Mouse (Mus musculus): ENCODE measurements around the gene Gm16181.
A peak's percentile ranks its signal among the peaks of the same experiment; 100 is the strongest.

Gm16181 gene

DNA sequence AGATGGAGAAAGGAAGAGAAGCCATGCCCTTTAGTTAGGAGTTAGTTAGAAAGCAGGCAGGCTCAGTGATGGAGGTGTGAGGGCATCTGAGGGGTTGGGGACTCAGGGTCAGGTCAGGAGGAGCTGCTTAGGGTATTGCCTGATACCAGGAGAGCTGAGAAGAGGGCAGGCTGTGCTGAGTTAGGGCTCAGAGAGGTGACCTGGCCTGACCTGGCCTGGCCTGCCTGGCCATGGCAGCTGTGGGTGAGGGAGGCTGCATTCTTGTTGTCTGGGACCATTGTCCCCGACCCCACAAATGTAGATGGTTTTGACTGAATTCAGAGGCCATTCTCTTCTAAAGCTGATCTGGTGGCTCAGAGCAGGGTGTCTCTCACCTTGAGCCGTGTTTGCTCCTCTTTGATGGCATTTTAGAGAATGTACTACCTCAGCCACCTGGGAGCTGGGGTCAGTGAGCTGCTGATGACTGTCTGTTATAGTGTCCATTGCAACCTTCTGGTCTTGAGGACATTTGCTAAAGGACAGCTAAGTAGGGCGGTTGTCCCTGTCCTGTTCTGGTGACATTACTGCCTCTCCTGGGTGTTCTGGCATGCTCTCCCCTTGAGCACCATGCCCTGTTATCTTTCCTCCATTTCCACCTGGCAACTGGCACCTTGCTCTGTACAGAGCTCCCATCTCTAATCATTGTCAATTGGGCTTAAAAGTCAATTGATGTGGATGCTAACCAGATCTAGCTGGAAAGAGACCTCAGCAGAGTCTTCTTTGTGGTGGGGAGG is 29.9 kb downstream of the Gm16181 start:
- DNase-seq (ENCODE audit: low spot score in 2 of 2), result no peak

DNA sequence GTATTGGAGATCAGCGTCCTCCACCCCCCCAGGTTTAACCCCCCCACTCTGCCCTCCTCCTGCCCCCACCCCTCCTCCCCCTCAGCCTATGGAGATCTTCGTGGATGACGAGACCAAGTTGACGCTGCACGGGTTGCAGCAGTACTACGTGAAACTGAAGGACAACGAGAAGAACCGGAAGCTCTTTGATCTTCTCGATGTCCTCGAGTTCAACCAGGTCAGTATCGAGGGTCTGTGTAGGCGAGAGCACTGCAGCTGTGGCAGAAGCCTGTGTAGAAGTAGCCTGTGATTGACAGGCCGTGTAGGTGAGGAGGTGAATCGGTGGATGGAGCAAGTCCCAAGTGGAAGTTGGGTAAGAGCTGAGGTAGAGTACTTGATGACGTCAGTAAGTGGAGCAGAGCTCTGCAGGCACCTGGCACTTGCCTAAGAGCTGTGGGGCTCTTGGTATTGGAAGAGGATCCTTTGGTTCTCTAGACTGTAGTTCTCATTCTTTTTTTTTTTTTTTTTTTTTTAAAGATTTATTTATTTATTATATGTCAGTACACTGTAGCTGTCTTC is 30.6 kb downstream of the Gm16181 start:
- no peak for DNase-seq (ENCODE audit: low spot score in 2 of 2)

DNA sequence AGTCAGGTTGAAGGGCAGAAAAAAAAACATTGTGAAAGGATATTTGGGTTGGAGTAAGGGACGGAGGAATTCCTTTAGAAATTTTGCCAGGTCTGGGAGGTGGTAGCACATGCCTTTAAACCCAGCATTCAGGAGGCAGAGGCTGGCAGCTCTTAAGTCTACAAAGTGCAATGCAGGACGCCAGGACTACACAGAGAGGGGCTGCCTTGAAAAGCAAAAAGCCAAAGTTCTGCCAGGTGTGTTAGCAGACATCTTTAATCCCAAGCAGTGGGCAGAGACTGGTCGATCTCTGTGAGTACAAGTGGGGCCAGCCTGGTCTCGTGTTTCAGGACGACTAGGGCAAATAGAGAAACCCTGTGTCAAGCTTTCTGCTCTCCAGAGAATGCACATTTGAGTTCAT is 31.3 kb downstream of the Gm16181 start:
- DNase-seq (ENCODE audit: low spot score in 2 of 2), result no peak

DNA sequence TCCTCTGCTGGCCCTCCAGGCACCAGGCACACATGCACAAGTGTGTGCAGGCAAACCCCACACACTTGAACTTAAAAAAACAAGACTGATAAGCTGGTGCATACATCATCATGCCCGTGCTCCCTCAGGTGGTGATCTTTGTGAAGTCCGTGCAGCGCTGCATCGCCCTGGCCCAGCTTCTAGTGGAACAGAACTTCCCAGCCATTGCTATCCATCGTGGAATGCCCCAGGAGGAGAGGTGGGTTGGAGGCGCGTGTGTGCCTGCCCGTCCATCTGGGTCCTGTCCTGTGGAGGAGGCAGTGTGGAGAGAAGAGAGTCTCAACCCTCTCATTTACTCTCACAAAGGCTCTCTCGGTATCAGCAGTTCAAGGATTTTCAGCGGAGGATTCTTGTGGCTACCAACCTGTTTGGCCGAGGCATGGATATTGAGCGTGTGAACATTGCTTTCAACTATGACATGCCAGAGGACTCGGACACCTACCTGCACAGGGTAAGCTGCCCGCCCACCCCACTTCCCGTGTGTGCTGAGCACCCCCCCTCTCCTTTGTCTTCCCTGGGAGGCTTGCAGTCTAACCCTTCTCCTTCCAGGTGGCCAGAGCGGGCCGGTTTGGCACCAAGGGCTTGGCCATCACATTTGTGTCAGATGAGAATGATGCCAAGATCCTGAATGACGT is 32.1 kb downstream of the Gm16181 start:
- no peak for DNase-seq (ENCODE audit: low spot score in 2 of 2)

DNA sequence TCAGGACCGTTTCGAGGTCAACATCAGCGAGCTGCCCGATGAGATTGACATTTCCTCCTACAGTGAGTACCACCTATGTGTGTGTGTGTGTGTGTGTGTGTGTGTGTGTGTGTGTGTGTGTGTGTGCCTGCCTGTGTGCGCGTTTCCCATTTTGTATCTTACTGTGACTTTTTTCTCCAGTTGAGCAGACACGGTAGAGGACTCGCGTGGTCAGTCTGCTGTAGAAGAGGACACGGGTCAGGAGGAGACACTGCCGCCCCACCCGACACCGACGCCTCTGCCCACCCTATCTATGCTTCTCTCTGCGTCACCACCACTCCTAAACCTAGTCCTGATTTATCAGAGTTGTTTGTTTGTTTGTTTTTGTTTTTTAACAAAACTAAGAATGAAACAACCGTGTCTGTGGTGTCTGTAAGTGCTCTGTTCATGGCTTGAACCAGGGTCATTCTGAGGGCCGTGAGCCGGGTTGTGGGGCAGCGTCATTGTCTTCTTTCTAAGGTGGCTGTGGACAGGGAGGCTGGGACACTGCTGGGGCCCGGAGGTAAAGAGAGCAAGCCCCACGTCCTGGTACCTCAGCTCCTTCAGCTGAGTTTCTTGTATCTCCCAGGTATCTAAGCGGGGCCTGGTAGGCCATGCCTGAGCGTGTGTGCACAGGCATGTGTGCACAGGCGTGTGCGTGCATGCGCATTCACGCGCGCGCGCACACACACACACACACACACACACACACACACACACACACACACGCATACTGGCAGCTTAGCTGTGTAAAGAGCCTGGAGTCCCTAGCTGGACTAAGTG is 32.9 kb downstream of the Gm16181 start:
- no peak for DNase-seq (ENCODE audit: low spot score in 2 of 2)

- DNase-seq (ENCODE audit: low spot score in 2 of 2), result peak in 1 of 2 experiments; percentile 59
These were observed 33.8 kb downstream of the Gm16181 start for GRCm38 (mm10) chr17:35254241-35255098.

DNA sequence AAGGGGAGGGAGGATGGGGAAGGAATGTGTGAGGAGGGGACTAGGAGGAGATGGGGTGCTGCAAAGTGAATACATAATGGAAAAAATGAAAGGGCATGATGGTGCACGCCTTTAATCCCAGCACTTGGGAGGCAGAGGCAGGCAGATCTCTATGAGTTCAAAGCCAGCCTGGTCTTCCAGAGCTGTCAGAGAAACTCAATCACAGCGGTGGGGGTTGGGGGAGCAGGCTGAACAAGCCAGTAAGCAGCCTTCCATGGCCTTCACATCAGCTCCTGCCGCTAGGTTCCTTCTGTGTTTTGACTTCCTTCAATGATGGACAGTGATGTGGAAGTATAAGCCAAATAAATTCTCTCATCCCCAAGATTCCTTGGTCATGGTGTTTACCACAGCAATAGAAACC is 34.7 kb downstream of the Gm16181 start:
- DNase-seq (ENCODE audit: low spot score in 2 of 2), result no peak

GRCm38 (mm10) chr17:35255704-35256103 is 35.1 kb downstream of the Gm16181 start:
- no peak for DNase-seq (ENCODE audit: low spot score in 2 of 2)

GRCm38 (mm10) chr17:35257378-35257777 is 36.7 kb downstream of the Gm16181 start:
- DNase-seq (ENCODE audit: low spot score in 2 of 2), result no peak

DNA sequence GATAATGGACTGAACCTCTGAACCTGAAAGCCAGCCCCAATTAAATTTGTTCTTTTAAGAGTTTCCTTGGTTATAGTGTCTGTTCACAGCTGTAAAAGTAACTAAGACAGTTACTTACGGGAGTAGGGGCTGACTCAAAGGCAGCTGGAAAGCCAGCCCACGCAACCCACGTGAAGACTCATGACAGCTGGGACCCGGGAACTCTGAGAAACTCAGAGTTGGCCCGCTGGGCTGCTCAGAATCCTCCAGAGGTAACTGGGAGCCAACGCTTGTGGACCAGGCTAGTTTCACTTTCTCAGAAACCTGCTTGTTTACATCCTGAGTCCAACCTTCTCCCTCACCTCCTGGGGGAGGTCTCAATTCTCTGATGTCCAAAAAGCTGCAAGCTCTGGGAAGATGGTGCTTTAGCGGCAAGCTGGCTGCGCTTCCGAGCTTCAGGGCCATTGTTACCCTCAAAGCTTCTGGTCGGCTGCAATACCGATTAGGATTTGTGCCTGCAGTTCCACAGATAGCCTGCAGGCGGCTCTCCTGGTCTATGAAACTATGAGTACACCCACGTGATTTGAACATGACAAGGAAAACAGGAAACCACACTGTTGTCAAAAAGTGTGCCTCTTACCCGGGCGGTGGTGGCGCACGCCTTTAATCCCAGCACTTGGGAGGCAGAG is 37.3 kb downstream of the Gm16181 start:
- peak; percentile 83 to 97 for DNase-seq (ENCODE audit: low spot score in 2 of 2)

- DNase-seq (ENCODE audit: low spot score in 2 of 2), result peak in 1 of 2 experiments; percentile 41
These were observed 38.2 kb downstream of the Gm16181 start for GRCm38 (mm10) chr17:35258492-35259478.

GRCm38 (mm10) chr17:35259621-35260020 is 39.0 kb downstream of the Gm16181 start:
- no peak for DNase-seq (ENCODE audit: low spot score in 2 of 2)

DNA sequence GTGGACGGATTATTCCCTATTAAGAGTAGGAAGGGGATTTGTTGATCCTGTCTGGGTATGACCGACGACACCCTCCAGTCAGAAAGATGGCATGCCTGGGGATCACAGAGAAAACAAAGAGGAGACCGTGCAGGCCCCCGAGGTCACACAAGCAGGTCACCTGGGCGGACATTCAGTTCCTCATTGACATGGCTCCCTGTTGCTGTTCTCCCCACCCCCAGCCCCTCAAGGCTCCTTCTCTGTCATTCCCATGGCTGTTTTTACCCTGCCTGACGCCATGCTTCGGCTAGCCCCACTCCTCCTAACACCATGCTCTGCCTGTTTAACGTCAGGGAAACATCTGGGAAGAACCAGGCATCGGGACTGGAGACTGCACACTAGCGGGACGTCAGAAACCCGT is 41.0 kb downstream of the Gm16181 start:
- no peak for DNase-seq (ENCODE audit: low spot score in 2 of 2)

GRCm38 (mm10) chr17:35262664-35263522 is 42.3 kb downstream of the Gm16181 start, which contains the start of gene H2-D1:
Gene H2-D1 (plus strand): TSS chr17:35262730.
- DNase-seq (ENCODE audit: low spot score in 2 of 2), result peak; percentile 76 to 97

DNA sequence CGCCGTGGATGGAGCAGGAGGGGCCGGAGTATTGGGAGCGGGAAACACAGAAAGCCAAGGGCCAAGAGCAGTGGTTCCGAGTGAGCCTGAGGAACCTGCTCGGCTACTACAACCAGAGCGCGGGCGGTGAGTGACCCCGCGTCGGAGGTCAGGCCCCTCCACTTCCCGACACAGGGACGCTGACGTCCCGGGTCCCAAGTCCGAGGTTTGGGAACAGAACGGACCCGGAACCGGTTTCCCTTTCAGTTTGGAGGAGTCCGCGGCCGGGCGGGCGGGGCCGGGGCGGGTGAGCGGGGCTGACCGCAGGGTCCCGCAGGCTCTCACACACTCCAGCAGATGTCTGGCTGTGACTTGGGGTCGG is 42.9 kb downstream of the Gm16181 start:
- no peak for DNase-seq (ENCODE audit: low spot score in 2 of 2)

GRCm38 (mm10) chr17:35267399-35268086 is 46.9 kb downstream of the Gm16181 start:
- DNase-seq (ENCODE audit: low spot score in 2 of 2), result no peak

GRCm38 (mm10) chr17:35269653-35270347 is 49.2 kb downstream of the Gm16181 start:
- no peak for DNase-seq (ENCODE audit: low spot score in 2 of 2)

Data from left cerebral cortex, adult 9 months (tissue).